Mouse (Mus musculus) CH12.LX (cell line): ENCODE data around the gene Pcsk7.

Source experiments
- CTCF ChIP-seq, 2 experiments: IDR thresholded peaks in 1 of 2; conservative IDR thresholded peaks in 1 of 2; 2 replicates each; pipeline ENCODE4 v1.5.1; 2011 to 2012; ENCODE audit warnings: low read depth in 2 of 2, low read length in 2 of 2, improper control_type of control experiment in 1 of 2, inconsistent platforms in 1 of 2, mild to moderate bottlenecking in 1 of 2, moderate library complexity in 1 of 2
- E2F4 ChIP-seq: IDR thresholded peaks from 2 replicates; pipeline ENCODE4 v1.6.1; 2011; ENCODE audit warnings: low read depth, low read length, improper control_type of control experiment; ENCODE audit not compliant: insufficient replicate concordance
- EP300 ChIP-seq: IDR thresholded peaks from 2 replicates; pipeline ENCODE4 v1.6.1; 2011; ENCODE audit warnings: low read length, improper control_type of control experiment
- GABPA ChIP-seq: IDR thresholded peaks from 2 replicates; pipeline ENCODE4 v1.6.1; 2012; ENCODE audit warnings: low read depth, low read length, improper control_type of control experiment, inconsistent platforms; ENCODE audit not compliant: insufficient replicate concordance
- JUN ChIP-seq: IDR thresholded peaks from 2 replicates; pipeline ENCODE4 v1.6.1; 2011; ENCODE audit warnings: low read depth, mild to moderate bottlenecking, low read length, improper control_type of control experiment, moderate library complexity; ENCODE audit not compliant: insufficient read depth
- MAZ ChIP-seq: IDR thresholded peaks from 2 replicates; pipeline ENCODE4 v1.6.1; 2012; ENCODE audit warnings: low read depth, mild to moderate bottlenecking, inconsistent platforms, low read length, improper control_type of control experiment, moderate library complexity
- MEF2A ChIP-seq: IDR thresholded peaks from 2 replicates; pipeline ENCODE4 v1.6.1; 2014; ENCODE audit warnings: low read depth, mild to moderate bottlenecking, inconsistent platforms, low read length, improper control_type of control experiment, borderline replicate concordance
- MXI1 ChIP-seq: IDR thresholded peaks from 2 replicates; pipeline ENCODE4 v1.6.1; 2011; ENCODE audit warnings: mild to moderate bottlenecking, low read depth, low read length, improper control_type of control experiment
- PAX5 ChIP-seq: IDR thresholded peaks from 2 replicates; pipeline ENCODE4 v1.6.1; 2012; ENCODE audit warnings: low read length, inconsistent platforms, mixed read lengths
- POLR2A ChIP-seq: IDR thresholded peaks from 2 replicates; pipeline ENCODE4 v1.6.1; 2011; ENCODE audit warnings: low read depth, mild to moderate bottlenecking, improper control_type of control experiment, low read length
- TBP ChIP-seq: conservative IDR thresholded peaks from 2 replicates; pipeline ENCODE4 v1.6.1; 2011; ENCODE audit warnings: low read depth, low read length, improper control_type of control experiment
- USF2 ChIP-seq: conservative IDR thresholded peaks from 2 replicates; pipeline ENCODE4 v1.6.1; 2011; ENCODE audit warnings: low read depth, low read length, improper control_type of control experiment
- ZMIZ1 ChIP-seq: IDR thresholded peaks from 2 replicates; pipeline ENCODE4 v1.6.1; 2012; ENCODE audit warnings: low read depth, mild to moderate bottlenecking, inconsistent platforms, low read length, improper control_type of control experiment
- ZNF384 ChIP-seq: IDR thresholded peaks from 2 replicates; pipeline ENCODE4 v1.6.1; 2012; ENCODE audit warnings: low read depth, low read length, improper control_type of control experiment, inconsistent platforms

DNA sequence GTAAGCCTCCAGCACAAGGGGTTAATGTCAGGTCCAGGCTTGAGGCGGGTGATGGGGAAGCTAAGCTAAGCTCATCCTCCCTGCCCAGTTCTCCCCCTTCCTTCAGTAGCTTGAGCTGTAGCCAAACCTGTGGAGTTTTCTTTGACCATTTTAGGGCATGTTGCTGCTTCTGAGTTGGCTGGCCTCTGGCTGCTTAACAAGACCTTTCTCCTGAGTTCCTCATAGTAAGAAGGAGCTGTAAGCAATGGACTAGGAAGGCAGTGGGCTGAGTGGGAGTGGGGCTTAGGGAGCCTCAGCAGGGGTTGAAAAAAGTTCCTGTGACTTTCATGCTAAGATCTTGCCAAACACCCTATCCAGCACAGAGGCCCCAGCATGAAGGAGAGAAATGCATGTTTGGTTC lies 13.6 kb downstream of the Pcsk7 start:
- TF ChIP-seq MXI1, result no peak
- no peak for TF ChIP-seq MAZ
- no peak for TF ChIP-seq CTCF (conservative IDR thresholded peaks at IDR 0.05 in 1 of 2, IDR thresholded peaks at IDR 0.05 in 1 of 2; ENCODE audit: low read depth in 2 of 2, low read length in 2 of 2)
- TF ChIP-seq MEF2A, result no peak
- TF ChIP-seq USF2, result no peak
- TF ChIP-seq GABPA, result no peak
- no peak for TF ChIP-seq POLR2A
- no peak for TF ChIP-seq EP300
- no peak for TF ChIP-seq PAX5
- TF ChIP-seq TBP, result no peak
- TF ChIP-seq ZNF384, result no peak
- TF ChIP-seq ZMIZ1, result no peak
- TF ChIP-seq JUN, result no peak
- no peak for TF ChIP-seq E2F4
